Mouse (Mus musculus) intestine, embryonic 16.5 days (tissue): ENCODE measurements around the gene Dusp6. TPM values are rescaled to one million over a fixed set of nuclear protein-coding genes. Genes with fewer than 3 reads are reported as not detected.

ENCODE experiments used
- ATAC-seq: fragments of 200-750 bp; cut with Nextera tagmentation; 2 replicates; pipeline ENCODE4 v1.8.0; 2017; ENCODE audit warnings: moderate TSS enrichment, moderate library complexity
- H3K27ac ChIP-seq: fragments of 300-500 bp; sonication (generic); 2 replicates; pipeline ENCODE4 v1.5.1; 2014; ENCODE audit warnings: mild to moderate bottlenecking, low read length
- H3K27me3 ChIP-seq: fragments of 300-500 bp; sonication (generic); replicated peaks from 2 replicates; pipeline ENCODE4 v1.6.1; 2014; ENCODE audit warnings: low read length, control low read depth, mixed read lengths; ENCODE audit not compliant: control insufficient read depth, insufficient read depth
- H3K36me3 ChIP-seq: fragments of 300-500 bp; sonication (generic); 2 replicates; pipeline ENCODE4 v1.6.1; 2014; ENCODE audit warnings: low read length, control low read depth; ENCODE audit not compliant: control insufficient read depth, insufficient read depth
- H3K4me1 ChIP-seq: fragments of 300-500 bp; sonication (generic); 2 replicates; pipeline ENCODE4 v1.6.1; 2014; ENCODE audit warnings: low read length, control low read depth, mixed read lengths; ENCODE audit not compliant: control insufficient read depth, insufficient read depth
- H3K4me2 ChIP-seq: fragments of 300-500 bp; sonication (generic); 2 replicates; pipeline ENCODE4 v1.6.1; 2014; ENCODE audit warnings: low read depth, low read length, control low read depth
- H3K4me3 ChIP-seq: fragments of 300-500 bp; sonication (generic); 2 replicates; pipeline ENCODE4 v1.5.1; 2014; ENCODE audit warnings: mild to moderate bottlenecking, low read length
- H3K9ac ChIP-seq: fragments of 300-500 bp; sonication (generic); 2 replicates; pipeline ENCODE4 v1.6.1; 2014; ENCODE audit warnings: low read depth, low read length
- H3K9me3 ChIP-seq: fragments of 300-500 bp; sonication (generic); 2 replicates; pipeline ENCODE4 v1.6.1; 2016; ENCODE audit warnings: low read length, control low read depth; ENCODE audit not compliant: control insufficient read depth
- WGBS: fragments of 180-500 bp; shearing (Covaris S2); extraction: QIAGEN DNeasy Blood & Tissue Kit; methylation state at CpG from one replicate; pipeline ENCODE4 v1.1.7; 2014; 5-methylcytosine and 5-hydroxymethylcytosine counted together
- polyA plus RNA-seq: library from polyadenylated mRNA; unstranded; fragments of >200 nt; fragmentation: Nextera tagmentation; extraction: Ambion mirVana; gene quantifications from 2 replicates; pipeline ENCODE4 v1.2.1, GENCODE M21; 2015

Dusp6 gene
- polyA plus RNA-seq, 1 experiment from 2014 or later, result 37.2 TPM

GRCm38 (mm10) chr10:99268421-99269300 lies 5.6 kb downstream of the Dusp6 start:
- H3K36me3 ChIP-seq, result no peaks in the 10 kb centered on the region
- H3K27ac ChIP-seq, result peak overlapping the region; percentile 72
- no peak overlapping the region for H3K9ac ChIP-seq
- peak overlapping the region; percentile 27 for H3K4me2 ChIP-seq
- 38% methylated on average over 19 of the region's 19 CpGs for WGBS
- H3K27me3 ChIP-seq, result no peaks in the 10 kb centered on the region
- ATAC-seq, result peak; percentile 55
- H3K4me3 ChIP-seq, result no peak overlapping the region
- no peaks in the 10 kb centered on the region for H3K9me3 ChIP-seq
- peaks cover 30% of the 10 kb centered on the region for H3K4me1 ChIP-seq

DNA sequence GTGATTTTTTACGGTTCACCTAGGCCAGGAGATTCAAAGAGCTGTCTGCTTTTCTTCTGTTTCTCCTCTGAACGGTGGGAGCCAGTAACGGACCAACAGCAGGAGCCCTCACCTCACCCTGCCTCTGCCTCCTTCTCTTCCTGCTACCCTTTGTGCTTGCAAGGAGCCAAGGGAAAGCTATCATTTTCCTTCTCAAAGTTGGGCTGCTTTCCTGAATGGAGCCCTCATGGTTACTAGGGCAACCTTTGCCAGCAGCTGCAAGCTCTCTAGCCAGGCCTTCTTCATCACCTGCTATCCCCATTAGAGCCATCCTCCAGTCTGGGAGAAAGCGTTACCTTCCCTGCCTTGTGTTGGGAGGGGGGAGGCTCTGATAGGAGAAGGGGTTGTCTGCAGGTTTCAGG lies 6.3 kb downstream of the Dusp6 start:
- no peak overlapping the region for H3K4me2 ChIP-seq
- H3K36me3 ChIP-seq, result no peaks in the 10 kb centered on the region
- 53% methylated on average over 4 of the region's 4 CpGs for WGBS
- no peak overlapping the region for H3K9ac ChIP-seq
- H3K4me1 ChIP-seq, result peaks cover 30% of the 10 kb centered on the region
- no peak for ATAC-seq
- H3K9me3 ChIP-seq, result no peaks in the 10 kb centered on the region
- no peaks in the 10 kb centered on the region for H3K27me3 ChIP-seq
- no peak overlapping the region for H3K4me3 ChIP-seq
- peak overlapping the region; percentile 72 for H3K27ac ChIP-seq

DNA sequence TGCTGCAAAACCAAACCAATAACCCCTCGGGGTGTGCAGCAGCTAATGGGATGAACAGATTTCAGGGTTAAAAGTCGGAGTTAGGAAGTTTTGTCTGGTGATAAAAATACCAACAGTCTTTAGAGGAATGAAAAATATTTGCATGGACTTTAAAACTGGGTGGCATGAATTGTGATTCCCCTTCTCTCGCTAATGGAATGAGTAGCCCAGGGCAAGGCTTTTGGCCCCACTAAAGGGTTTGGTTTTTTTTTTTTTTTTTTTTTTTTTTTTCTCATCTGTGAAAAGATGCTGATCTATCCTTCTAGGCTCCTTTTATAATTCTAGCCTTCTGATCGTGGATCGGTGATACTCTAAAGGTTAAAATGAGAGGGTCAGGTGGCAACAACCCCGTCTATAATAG lies 6.7 kb downstream of the Dusp6 start:
- Histone ChIP-seq H3K4me1 (peaks cover 30% of the 10 kb centered on the region), H3K27me3 (no peaks in the 10 kb centered on the region), H3K36me3 (no peaks in the 10 kb centered on the region), H3K4me3 (no peak overlapping the region), H3K9ac (no peak overlapping the region), H3K27ac (peak overlapping the region; percentile 2; the same call in 1 of the 2 replicates), H3K4me2 (no peak overlapping the region), H3K9me3 (no peaks in the 10 kb centered on the region)
- no peak for ATAC-seq
- 72% methylated on average over 6 of the region's 6 CpGs for WGBS

- H3K9ac ChIP-seq, result 0 out of 2 replicates have a peak overlapping the region, but pooled peaks have one; percentile 6
- 37% methylated on average over 10 of the region's 10 CpGs for WGBS
- H3K36me3 ChIP-seq, result no peaks in the 10 kb centered on the region
- H3K4me2 ChIP-seq, result peak overlapping the region; percentile 27
- H3K27ac ChIP-seq, result no peak overlapping the region
- H3K4me3 ChIP-seq, result no peak overlapping the region
- ATAC-seq, result peak; percentile 66
- H3K4me1 ChIP-seq, result peaks cover 28% of the 10 kb centered on the region
- H3K9me3 ChIP-seq, result no peaks in the 10 kb centered on the region
- no peaks in the 10 kb centered on the region for H3K27me3 ChIP-seq
These were observed 7.4 kb downstream of the Dusp6 start for GRCm38 (mm10) chr10:99270406-99270805.

DNA sequence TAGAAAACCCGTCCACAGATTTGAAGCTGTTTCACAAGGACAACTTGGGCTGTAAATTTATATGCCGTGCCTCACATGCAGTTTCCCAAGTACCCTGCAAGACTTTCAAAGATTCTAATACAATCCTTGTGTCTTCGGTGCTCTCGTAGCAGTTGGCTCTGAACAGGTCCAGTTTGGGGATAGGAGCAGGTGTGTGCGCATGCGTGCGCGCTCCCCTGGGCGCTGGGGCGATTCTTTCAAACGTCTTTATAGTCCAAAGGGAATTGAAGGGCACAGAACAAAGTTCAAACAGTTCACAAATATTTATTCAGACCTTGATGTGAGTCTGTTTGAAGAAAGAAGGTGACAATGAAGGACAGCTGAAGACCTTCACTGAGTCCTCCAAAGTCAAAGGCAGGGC lies 8.0 kb downstream of the Dusp6 start:
- WGBS, result 65% methylated on average over 11 of the region's 11 CpGs
- Histone ChIP-seq H3K27me3 (no peaks in the 10 kb centered on the region), H3K4me2 (peak overlapping the region; percentile 27; the same call in 1 of the 2 replicates), H3K4me3 (no peak overlapping the region), H3K9me3 (no peaks in the 10 kb centered on the region), H3K4me1 (peaks cover 23% of the 10 kb centered on the region), H3K9ac (no peak overlapping the region), H3K36me3 (no peaks in the 10 kb centered on the region), H3K27ac (0 out of 2 replicates have a peak overlapping the region, but pooled peaks have one; percentile 23)
- ATAC-seq, result peak; percentile 17; the same call in 1 of the 2 replicates

DNA sequence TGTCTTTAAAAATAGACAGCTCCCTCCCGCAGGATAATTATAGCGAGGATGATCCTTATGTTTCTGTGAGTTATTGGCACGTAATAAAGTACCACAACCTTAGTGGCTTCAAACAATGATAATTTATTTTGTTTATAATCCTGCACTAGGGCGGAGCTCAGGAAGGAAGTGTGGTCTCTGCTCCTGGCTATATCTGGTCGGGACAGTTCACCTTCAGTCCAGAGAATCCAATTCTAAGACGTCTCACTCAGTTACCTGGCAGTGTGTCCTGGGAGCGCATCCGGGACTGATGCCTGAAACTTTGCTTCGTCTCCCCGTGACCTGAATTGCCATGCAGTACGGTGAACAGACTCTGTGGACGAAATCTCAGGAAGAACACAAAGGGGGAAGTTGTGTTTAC lies 10.0 kb downstream of the Dusp6 start:
- H3K27me3 ChIP-seq, result no peaks in the 10 kb centered on the region
- H3K4me1 ChIP-seq, result peaks cover 19% of the 10 kb centered on the region
- no peaks in the 10 kb centered on the region for H3K9me3 ChIP-seq
- 63% methylated on average over 12 of the region's 12 CpGs for WGBS
- ATAC-seq, result no peak
- no peak overlapping the region for H3K27ac ChIP-seq
- H3K36me3 ChIP-seq, result no peaks in the 10 kb centered on the region
- no peak overlapping the region for H3K4me3 ChIP-seq
- H3K9ac ChIP-seq, result no peak overlapping the region
- H3K4me2 ChIP-seq, result no peak overlapping the region

DNA sequence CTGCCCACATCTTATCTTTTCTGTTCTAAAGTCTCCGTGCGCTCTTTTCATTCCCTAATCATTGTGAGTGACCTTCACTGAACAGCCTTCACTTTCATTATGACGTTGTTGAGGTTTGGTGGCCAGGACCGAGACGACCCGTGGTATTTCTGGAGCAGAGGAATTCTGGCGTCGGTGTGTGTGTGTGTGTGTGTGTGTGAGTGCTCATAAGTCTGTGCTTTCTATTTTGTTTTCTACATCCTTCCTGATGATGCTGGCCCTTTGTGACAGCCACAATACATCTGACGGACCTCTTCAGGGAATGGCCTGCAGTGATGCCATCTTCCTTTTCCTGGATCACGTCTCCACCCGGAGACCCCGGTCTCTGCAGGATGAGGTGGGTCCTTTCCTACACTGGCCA lies 11.6 kb downstream of the Dusp6 start:
- Histone ChIP-seq H3K9me3 (no peaks in the 10 kb centered on the region), H3K9ac (no peak overlapping the region), H3K4me2 (no peak overlapping the region), H3K27ac (no peak overlapping the region), H3K36me3 (no peaks in the 10 kb centered on the region), H3K27me3 (no peaks in the 10 kb centered on the region), H3K4me1 (peaks cover 16% of the 10 kb centered on the region), H3K4me3 (no peak overlapping the region)
- ATAC-seq, result no peak
- WGBS, result 85% methylated on average over 12 of the region's 12 CpGs

- H3K27me3 ChIP-seq, result no peaks in the 10 kb centered on the region
- H3K36me3 ChIP-seq, result no peaks in the 10 kb centered on the region
- 43% methylated on average over 22 of the region's 22 CpGs for WGBS
- no peak overlapping the region for H3K9ac ChIP-seq
- no peaks in the 10 kb centered on the region for H3K9me3 ChIP-seq
- peak; percentile 40 for ATAC-seq
- H3K4me2 ChIP-seq, result no peak overlapping the region
- H3K4me1 ChIP-seq, result no peaks in the 10 kb centered on the region
- H3K4me3 ChIP-seq, result no peak overlapping the region
- no peak overlapping the region for H3K27ac ChIP-seq
These were observed 16.2 kb downstream of the Dusp6 start for GRCm38 (mm10) chr10:99279067-99279880.

GRCm38 (mm10) chr10:99283981-99284385 lies 21.0 kb downstream of the Dusp6 start:
- H3K9ac ChIP-seq, result no peak overlapping the region
- ATAC-seq, result peak; percentile 68
- H3K27me3 ChIP-seq, result no peaks in the 10 kb centered on the region
- WGBS, result 89% methylated on average over 10 of the region's 10 CpGs
- H3K27ac ChIP-seq, result no peak overlapping the region
- no peak overlapping the region for H3K4me3 ChIP-seq
- no peak overlapping the region for H3K4me2 ChIP-seq
- H3K36me3 ChIP-seq, result no peaks in the 10 kb centered on the region
- no peaks in the 10 kb centered on the region for H3K9me3 ChIP-seq
- 0 out of 2 replicates have a peak, but pooled peaks cover 3% of the 10 kb centered on the region for H3K4me1 ChIP-seq
